Mouse (Mus musculus) left cerebral cortex, postnatal 25 days (tissue): ENCODE results near the gene Txnip. TPM values are rescaled to one million over a fixed set of nuclear protein-coding genes. Genes with fewer than 3 reads are reported as not detected.
A peak's percentile ranks its signal among the peaks of the same experiment; 100 is the strongest.

Experiments
- DNase-seq, 2 experiments: peaks; one replicate each; pipeline ENCODE4 v3.0.0; 2022; ENCODE audit warnings: low spot score in 2 of 2, mixed read lengths in 1 of 2
- intact Hi-C: fragments of 180-260 bp; cut with DNase I; formaldehyde crosslinking; loops from one replicate; pipeline ENCODE4 v1.15.1; 2025
- total RNA-seq, 2 experiments: library from RNA; stranded (reverse); gene quantifications; 2 replicates each; pipeline ENCODE4 v1.2.3; 2021

The Txnip gene
- total RNA-seq, 2 experiments from 2014 or later = 18.3 to 18.5 TPM

DNA sequence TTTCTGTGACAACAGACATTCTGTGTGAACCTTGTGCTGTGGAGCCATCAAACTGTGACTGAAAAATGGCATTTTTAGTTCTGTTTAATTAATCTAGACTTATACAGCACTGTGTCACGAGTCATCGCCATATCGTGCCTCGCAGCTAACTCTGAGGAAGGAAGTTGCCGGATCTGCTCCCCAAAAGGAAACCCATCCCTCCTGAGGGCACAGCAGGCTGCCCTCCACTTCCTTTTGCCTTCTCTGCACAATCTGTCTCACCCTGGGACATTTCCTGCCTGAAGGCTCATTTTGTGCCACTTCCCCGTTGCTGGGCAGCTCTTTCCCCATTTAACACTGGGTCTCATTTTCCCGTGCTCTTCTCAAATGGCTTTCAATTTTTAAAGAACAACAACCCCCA is 6.9 kb downstream of the Txnip start:
- intact Hi-C loops = no loop called here

DNA sequence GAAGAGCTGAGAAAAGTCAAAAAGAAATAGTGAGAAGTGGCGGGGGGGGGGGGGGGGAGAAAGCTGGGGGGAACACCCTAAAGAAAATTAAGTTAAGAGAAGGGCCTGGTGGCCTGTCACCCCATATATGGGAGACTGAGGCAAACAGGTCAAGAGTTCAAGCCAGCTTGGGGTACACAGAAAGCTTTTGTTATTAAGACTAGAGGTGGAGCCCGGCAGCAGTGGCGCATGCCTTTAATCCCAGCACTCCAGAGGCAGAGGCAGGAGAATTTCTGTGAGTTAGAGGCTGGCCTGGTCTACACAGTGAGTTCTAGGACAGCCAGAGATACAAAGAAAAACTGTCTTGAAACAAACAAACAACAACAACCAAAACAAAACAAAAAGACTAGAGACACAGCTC is 7.3 kb downstream of the Txnip start:
- intact Hi-C loops = no loop called here
- DNase-seq = no peak

More for the DNA sequence above, 6.9 kb downstream of the Txnip start:
- DNase-seq = peak in 1 of 2 experiments; percentile 39

DNA sequence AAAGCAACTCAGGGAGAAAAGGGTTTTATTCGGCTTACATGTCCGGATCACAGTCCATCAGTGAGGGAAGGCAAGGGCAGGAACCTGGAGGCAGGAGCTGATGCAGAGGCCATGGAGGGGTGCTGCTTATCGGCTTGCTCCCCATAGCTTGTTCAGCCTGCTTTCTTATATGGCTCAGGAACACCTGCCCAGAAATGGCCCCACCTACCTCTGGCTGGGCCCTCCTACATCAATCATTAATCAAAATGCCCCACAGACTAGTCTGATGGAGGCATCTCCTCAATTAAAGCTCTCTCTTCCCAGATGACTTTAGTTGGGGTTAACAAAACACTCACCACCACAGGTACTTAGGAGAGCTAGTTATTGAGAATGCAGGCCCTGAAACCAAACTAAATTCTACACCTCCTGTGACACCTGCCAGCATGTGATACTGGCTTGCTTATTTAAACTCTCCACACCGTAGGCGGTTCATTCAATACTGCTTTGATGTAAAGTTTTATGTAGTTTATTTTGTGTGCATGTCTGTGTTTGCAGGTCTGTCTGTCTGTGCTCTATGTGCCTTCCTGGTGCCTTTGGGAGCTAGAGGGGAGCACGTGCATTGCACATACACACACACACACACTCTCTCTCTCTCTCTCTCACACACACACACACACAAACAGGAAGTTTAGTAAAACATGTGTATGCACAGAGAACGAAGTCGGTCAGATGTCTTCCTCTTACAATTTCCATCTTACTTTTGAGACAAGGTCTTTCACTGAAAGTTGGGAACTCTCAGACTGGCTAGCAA is 9.1 kb downstream of the Txnip start:
- DNase-seq = no peak
- intact Hi-C loops = no loop called here

DNA sequence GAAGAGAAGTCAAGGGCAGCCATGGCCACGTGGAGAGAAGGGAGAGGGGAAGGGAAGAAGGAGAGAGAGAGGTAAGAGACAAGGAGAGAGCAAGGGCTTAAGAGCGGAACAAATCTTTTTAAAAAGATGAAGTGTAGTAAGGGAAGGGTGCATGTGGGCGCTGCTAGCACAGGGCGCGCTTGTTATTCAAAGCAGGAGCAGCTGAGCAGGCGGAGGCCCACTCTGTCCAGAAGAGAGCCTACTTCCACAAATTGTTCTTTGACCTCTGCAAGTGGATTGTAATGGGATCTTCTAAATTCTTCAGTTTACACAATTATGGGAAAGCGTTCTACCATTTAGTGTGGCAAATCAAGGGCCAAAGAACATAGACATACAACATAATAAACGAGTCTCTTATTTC is 10.8 kb downstream of the Txnip start:
- DNase-seq = no peak

DNA sequence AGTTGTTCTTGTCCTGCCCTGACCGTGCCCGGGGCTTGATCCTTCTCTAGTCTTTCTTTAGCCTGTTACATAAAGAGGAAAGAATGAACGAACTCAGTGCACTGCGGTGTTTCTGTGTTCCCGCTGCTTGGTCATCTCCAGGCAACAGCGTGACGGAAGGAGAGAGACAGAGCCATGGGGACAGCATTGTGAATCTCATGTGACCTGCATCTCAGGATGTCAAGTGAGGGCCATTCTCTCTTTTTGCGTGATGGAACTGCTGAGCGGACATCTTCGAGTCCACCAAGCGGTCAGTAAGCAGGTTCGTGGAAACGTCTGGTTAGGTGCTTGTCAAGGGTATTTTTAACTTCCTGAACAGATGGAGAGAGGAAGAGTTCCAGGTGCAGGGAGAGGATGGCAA is 11.7 kb downstream of the Txnip start:
- intact Hi-C loops = no loop called here

More for the DNA sequence above, 10.8 kb downstream of the Txnip start:
- intact Hi-C loops = no loop called here

DNA sequence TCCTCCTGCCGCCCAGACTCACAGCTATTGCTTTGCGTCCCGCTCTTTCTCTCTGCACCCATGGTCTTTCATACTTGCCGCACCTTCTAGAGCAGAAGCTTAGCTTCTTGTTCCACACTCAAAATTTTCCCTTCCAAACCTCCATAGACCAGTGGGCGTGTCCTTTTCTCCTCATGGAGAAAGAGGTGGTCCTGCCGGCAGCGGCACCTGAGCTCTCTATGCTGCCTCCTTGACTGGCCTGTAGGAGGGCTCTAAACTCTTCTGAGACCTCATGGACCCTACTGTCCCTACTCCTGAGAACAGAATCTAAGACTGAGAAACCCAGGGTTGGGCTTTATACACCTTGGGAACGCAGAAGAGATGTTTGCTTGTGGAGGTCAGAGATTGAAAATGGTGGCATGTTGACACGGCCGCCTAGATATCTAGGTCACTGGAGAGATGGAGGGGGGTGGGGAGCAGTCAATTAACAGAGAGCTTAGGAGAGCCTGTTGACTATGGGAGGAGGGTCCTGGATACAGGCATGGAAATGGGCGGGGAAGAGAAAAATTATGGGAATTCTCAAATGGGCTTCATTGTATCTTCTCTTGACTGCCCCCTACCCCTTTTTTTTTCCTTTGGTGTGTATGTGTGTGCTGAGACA is 12.3 kb downstream of the Txnip start:
- intact Hi-C loops = no loop called here
- DNase-seq = no peak

More for the DNA sequence above, 11.7 kb downstream of the Txnip start:
- DNase-seq = no peak

DNA sequence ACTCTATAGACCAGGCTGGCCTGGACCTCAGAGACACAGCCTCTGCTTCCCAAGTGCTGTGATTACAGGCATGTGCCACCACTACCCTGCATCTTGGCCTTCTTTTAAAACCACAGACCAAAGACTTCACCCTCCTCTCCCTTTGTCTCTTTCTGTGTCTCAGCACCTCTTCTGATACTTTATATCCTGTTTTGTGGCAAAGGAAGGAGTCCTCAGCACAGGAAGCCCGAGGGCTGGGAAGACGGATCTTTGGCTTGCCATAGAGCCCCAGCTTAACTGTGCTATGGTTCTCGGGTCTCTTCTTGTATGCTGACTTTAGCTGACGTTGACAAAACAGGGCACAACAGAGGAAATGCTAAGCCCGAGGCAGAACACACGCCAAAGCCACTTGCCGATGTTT is 12.9 kb downstream of the Txnip start:
- no peak for DNase-seq
- intact Hi-C loops = no loop called here

DNA sequence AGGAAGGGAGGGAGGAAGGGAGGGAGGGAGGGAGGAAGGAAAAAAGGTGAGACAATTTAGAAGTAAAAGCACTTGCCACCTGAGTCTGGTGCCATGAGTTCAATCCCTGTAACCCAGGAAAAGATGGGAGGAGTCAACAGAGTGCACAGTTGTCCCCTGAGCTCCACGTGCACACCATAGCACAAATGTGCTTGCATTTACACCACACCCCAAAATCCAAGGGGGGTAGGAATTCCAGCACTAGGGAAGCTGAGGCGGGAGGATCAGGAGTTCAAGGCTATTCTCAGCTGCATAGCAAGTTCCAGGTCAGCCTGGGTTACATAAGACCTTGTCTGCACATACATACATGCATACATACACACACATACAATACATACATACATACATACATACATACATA is 13.6 kb downstream of the Txnip start:
- DNase-seq = no peak
- intact Hi-C loops = no loop called here

DNA sequence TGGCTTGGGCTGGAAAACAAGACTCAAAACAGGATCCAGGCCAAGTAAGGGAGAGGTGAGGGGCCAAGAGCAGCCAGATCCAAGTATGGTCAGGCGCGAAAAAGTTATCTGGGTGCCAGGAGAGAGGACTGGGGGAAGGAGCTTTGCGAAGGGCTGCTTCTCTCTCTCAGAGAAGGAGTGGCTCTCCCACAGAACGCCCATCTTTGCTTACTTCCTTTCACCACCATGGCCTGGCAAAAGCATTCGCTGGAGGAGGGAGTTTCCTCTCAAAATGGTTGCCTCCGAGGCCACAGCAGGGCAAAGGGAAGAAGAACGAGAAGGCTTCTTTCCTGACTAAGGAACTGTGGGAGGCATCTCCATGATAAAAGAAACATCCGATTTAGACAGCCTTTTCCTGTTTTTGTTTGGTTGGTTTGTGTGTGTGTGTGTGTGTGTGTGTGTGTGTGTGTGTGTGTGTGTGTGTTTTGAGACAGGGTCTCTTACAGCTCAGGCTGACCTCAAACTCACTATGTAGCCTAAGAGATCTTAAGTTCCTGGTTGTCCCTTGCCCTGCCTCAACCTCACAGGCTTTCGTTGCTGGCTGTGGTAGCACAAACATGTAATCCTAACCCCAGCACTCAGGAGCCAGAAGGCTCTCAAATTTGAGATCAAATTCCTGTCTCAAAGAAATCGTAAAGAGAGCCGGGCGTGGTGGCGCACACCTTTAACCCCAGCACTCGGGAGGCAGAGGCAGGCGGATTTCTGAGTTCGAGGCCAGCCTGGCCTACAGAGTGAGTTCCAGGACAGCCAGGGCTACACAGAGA is 14.3 kb downstream of the Txnip start:
- no peak for DNase-seq
- intact Hi-C loops = no loop called here

DNA sequence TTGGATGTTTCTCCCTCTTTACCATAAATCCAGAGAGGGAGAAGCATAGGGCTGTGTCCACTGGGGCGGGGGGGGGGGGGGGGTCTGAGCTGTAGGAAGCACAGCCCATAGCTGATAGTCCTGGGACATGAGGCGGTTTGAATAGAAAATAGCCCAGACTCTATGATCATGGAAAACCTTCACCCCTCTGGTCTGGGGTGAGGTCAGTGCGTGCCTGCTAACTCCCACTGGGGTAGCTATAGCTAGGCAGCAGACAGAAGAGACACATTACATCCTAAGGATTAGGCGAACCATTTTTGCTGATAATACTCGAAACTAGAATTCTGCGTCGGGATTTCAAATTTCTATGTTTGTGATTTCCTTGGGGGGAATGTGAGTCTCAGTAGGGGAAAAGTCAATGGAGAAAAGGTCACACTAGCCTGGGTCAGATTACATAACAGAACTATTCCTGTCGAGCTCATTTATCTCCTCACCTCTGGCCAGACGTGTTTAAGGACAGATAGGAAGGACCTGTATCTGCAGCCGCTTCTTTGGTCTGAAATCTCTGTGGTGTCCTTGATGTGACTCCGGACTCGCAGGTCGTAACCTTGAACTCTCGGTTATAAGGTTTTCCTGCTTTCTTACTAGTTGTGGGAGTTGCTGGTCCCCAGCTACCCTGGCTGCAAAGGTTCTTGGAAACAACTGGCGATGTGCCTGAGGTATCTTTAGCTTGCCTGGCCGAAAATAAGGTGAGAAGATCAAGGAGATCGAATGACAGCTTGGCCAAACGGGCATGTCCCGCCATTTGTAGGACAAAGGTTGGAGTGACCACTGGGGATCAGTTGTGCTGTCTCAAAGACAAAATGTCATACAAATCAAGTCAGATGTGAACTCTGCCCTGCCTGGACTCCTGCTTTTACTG is 16.1 kb downstream of the Txnip start:
- intact Hi-C loops = loop anchor here (2.0 kb wide), 1 partner anchor 17 kb away; the partner anchor contains the start of gene Txnip

DNA sequence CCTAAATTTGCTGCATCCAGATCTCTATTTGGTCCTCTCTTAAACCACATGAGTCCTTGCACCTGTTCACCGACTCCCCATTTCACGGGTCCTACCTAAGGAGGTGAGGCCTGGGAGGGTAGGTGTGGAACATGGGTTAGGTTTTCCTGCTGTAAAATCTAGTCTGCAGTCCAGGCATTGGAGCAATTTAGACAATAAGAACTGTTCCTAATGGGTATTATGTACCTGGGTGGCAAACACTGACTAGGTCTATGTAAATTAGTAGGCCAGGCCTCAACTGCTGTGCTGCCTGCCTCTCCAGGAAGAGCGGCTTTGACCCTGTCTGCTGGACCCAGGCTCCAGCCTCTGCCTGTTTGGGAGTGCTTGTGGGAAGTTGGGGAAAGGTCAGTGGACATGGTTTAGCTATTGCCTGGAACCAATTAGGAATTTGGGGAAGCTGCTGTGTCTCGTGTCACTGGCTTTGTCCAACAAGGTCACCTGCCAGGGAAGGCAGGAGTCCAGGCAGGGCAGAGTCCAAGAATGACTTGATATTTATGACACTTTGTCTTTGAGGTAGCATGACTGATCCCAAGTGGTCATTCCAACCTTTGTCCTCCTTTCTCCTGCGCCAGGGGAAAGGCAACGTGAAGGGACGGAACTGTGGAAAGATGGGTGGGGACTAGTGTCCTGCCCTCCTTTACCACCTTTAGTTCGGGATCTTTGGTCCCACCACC is 17.7 kb downstream of the Txnip start:
- intact Hi-C loops = loop anchor here (2.0 kb wide), 1 partner anchor 19 kb away; the partner anchor contains the start of gene Txnip
- DNase-seq = no peak

More for the DNA sequence above, 16.1 kb downstream of the Txnip start:
- no peak for DNase-seq

DNA sequence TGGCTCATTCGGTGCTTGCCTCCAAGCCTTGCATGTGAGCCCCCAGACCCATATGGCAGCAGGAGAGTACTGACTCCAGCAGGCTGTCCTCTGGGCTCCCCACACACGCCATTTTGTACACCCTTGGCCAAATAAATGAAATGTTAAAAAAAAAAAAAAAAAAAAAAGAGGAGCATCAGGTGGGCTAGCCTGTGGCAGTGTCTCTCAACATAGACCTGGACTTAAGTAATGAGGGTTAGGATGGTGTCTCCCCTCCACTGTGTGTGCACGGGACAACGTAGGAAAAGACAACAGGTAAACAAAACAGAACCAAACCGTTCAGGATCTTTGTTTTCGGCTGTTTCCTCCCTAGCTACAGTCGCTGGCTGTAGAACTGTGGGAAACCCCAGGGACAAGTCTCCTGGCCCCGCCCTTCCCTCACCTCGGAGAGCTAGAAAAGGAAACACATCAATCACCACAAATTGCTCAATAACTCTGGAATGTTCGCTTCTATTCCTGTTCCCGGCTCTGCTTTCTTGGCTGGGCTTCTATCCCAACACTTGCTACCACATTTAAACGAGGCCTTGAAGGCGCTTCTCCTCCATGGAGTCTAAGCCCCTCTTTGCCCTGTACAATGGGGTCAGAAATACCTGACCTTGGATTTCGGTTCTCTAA is 18.4 kb downstream of the Txnip start:
- DNase-seq = no peak
- intact Hi-C loops = no loop called here

DNA sequence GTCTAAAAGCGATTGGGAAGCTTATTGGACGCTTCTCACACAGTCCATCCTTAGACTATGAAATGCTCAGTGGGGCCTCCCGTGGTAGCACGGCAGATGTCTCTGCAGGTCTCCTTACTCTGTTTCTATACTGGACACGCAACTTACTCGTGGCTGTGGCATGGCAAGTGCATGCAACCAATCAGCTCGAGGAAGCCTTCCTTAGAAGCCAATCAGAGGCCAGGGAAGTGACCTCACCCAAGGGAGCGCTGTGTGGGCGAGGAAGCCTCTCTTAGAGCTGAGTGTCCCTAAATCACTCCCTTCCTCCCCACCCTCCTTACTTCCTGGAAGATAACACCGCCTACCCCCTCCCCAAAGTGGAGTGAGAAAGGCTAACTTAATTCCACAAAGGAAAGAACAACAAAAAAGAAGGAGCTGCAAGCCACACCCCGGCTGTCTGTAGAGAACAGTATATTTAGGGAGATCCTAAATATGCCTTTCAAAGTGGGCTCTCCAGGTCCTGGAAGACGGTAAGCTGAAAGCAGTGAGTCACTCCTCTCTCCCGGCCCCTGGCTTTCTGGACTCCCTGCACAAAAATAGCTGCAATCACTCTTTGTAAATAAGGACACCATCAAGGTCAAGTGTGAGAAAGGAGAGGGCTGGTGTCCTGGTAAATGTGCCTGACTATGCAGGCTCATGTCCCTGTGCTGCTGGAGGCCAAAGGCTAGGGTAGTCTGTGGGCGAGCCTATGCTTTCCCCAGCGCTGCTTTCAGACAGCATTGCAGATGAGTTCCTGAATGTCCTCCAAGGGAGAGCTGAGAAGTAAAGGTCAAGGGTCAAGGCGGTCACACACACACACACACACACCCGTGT is 19.2 kb downstream of the Txnip start, which contains the start of gene Gm16253:
Gm16253 (plus strand) TSS at position 295 of the 852 bp plus-strand sequence.
- intact Hi-C loops = no loop called here
- DNase-seq = peak; percentile 90 to 99

DNA sequence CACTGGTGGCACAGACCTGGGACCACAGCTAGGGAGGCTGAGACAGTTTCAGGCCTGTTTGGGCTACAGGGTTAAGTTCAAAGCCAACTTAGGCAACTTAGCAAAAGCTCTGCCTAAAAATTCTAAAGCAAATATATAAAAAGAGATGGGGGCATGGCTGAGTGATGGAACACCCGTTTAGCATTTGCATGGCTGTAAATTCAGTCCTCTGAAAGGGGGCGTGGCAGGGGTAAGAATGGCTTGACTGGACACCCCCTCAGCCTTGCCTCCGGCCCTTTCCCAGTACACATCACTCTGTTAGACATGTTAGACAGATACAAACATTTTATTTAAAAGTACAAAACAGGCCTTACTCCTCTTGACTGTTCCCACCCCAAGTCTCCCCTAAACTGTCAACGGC is 19.8 kb downstream of the Txnip start:
- intact Hi-C loops = no loop called here

DNA sequence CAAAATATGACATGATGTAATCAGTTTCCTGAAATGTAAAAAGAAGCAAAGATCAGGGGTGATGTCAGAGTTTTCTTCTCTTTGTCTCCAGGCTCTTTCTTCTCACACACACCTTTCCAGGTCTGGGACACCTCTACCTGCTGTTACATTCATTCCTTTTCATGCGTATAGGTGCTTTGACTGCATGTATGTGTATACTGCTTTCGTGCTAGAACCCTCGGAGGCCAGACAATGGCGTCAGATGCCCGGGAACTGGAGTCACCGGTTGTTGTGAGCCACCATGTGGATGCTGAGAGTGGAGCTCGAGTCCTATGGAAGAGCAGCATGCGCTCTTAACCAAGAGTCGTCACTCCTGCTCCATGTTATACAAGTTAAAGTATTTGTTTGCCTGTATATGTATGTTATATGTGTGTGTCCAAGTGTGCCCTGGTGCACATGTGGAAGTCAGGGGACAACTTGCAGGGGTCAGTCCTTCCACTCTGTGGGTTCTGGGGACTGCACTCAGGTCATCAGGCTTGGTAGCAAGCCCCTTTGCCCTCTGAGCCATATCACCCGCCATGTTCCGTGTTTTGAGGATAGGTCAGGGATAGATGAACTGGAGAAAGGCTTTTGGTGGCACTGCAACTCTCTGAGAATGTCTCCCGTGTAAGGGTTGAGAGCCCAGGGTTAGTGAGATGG is 20.9 kb downstream of the Txnip start:
- intact Hi-C loops = no loop called here
- no peak for DNase-seq

More for the DNA sequence above, 19.8 kb downstream of the Txnip start:
- no peak for DNase-seq

DNA sequence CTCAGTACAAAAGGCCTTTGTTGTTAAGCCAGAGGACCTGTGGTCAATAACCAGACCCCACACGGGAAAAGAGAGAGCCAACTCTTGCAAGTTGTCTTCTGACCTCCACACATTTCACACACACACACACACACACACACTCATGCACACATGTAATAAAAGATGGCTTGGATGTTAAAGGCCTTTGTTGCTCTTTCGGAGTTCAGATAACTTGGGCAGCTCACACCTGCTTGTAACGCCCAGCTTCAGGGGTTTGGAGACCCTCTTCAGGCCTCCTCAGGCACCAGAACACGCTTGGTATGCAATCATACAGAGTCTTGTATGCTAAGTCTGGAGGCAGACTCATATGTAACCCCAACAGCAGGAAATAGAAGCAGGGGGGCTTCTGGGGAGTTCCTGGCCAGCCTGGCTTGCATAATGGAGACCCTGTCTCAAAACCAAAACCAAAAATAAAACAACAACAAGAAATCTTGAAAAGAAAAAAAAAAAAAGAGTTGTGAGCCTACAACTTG is 21.5 kb downstream of the Txnip start:
- no peak for DNase-seq
- intact Hi-C loops = no loop called here
